Mouse (Mus musculus): ENCODE measurements around the gene Zfhx3. TPM values are rescaled to one million over a fixed set of nuclear protein-coding genes. Genes with fewer than 3 reads are reported as not detected.

Gene Zfhx3
- polyA plus RNA-seq, 1 experiment from 2014 or later: 27.5 TPM

GRCm38 (mm10) chr8:108613280-108613679, 670.8 kb downstream of the Zfhx3 start:
- ATAC-seq (replicated peaks; ENCODE audit: insufficient number of reproducible peaks, low FRiP score, low TSS enrichment, low read depth) (no peak), DNase-seq (ENCODE audit: low spot score) (no peak)
- Histone ChIP-seq H3K27ac (replicated peaks; ENCODE audit: low read depth, low read length) (no peak overlapping the region), H3K4me1 (ENCODE audit: control insufficient read depth, insufficient read depth, low read length) (peaks cover 4% of the 10 kb centered on the region; the same call in 1 of the 2 replicates), H3K9me3 (replicated peaks; ENCODE audit: control insufficient read depth, low read length) (no peaks in the 10 kb centered on the region), H3K9ac (replicated peaks; ENCODE audit: low read length) (no peak overlapping the region), H3K4me2 (ENCODE audit: low read depth, low read length) (no peak overlapping the region), H3K36me3 (replicated peaks; ENCODE audit: control insufficient read depth, insufficient read depth, low read depth, low read length) (no peaks in the 10 kb centered on the region), H3K4me3 (ENCODE audit: low read depth, low read length) (no peak overlapping the region), H3K27me3 (ENCODE audit: control insufficient read depth, insufficient read depth, low read length) (no peaks in the 10 kb centered on the region)
- WGBS: 66% methylated on average over 2 of the region's 2 CpGs

GRCm38 (mm10) chr8:108621296-108621695, 678.9 kb downstream of the Zfhx3 start:
- H3K4me2 ChIP-seq (ENCODE audit: low read depth, low read length): no peak overlapping the region
- H3K4me3 ChIP-seq (ENCODE audit: low read depth, low read length): no peak overlapping the region
- ATAC-seq (replicated peaks; ENCODE audit: insufficient number of reproducible peaks, low FRiP score, low TSS enrichment, low read depth) (no peak), DNase-seq (ENCODE audit: low spot score) (no peak)
- WGBS: 16% methylated on average over 7 of the region's 7 CpGs
- no peaks in the 10 kb centered on the region for H3K27me3 ChIP-seq (ENCODE audit: control insufficient read depth, insufficient read depth, low read length)
- H3K9me3 ChIP-seq (replicated peaks; ENCODE audit: control insufficient read depth, low read length): no peaks in the 10 kb centered on the region
- H3K4me1 ChIP-seq (ENCODE audit: control insufficient read depth, insufficient read depth, low read length): no peaks in the 10 kb centered on the region
- H3K36me3 ChIP-seq (replicated peaks; ENCODE audit: control insufficient read depth, insufficient read depth, low read depth, low read length): no peaks in the 10 kb centered on the region
- no peak overlapping the region for H3K27ac ChIP-seq (replicated peaks; ENCODE audit: low read depth, low read length)
- H3K9ac ChIP-seq (replicated peaks; ENCODE audit: low read length): no peak overlapping the region

GRCm38 (mm10) chr8:108623660-108624059, 681.2 kb downstream of the Zfhx3 start:
- Histone ChIP-seq H3K9me3 (replicated peaks; ENCODE audit: control insufficient read depth, low read length) (no peaks in the 10 kb centered on the region), H3K27ac (replicated peaks; ENCODE audit: low read depth, low read length) (no peak overlapping the region), H3K9ac (replicated peaks; ENCODE audit: low read length) (no peak overlapping the region), H3K27me3 (ENCODE audit: control insufficient read depth, insufficient read depth, low read length) (no peaks in the 10 kb centered on the region), H3K4me3 (ENCODE audit: low read depth, low read length) (no peak overlapping the region), H3K4me2 (ENCODE audit: low read depth, low read length) (no peak overlapping the region), H3K4me1 (ENCODE audit: control insufficient read depth, insufficient read depth, low read length) (no peaks in the 10 kb centered on the region), H3K36me3 (replicated peaks; ENCODE audit: control insufficient read depth, insufficient read depth, low read depth, low read length) (no peaks in the 10 kb centered on the region)
- 66% methylated on average over 5 of the region's 5 CpGs for WGBS
- DNase-seq (ENCODE audit: low spot score) (no peak), ATAC-seq (replicated peaks; ENCODE audit: insufficient number of reproducible peaks, low FRiP score, low TSS enrichment, low read depth) (no peak)

- WGBS: 75% methylated on average over 9 of the region's 9 CpGs
- no peak for ATAC-seq (replicated peaks; ENCODE audit: insufficient number of reproducible peaks, low FRiP score, low TSS enrichment, low read depth)
- no peaks in the 10 kb centered on the region for H3K27me3 ChIP-seq (ENCODE audit: control insufficient read depth, insufficient read depth, low read length)
- H3K9me3 ChIP-seq (replicated peaks; ENCODE audit: control insufficient read depth, low read length): no peaks in the 10 kb centered on the region
- no peak overlapping the region for H3K4me3 ChIP-seq (ENCODE audit: low read depth, low read length)
- no peak overlapping the region for H3K27ac ChIP-seq (replicated peaks; ENCODE audit: low read depth, low read length)
- no peak for DNase-seq (ENCODE audit: low spot score)
- H3K4me2 ChIP-seq (ENCODE audit: low read depth, low read length): no peak overlapping the region
- H3K9ac ChIP-seq (replicated peaks; ENCODE audit: low read length): no peak overlapping the region
- H3K36me3 ChIP-seq (replicated peaks; ENCODE audit: control insufficient read depth, insufficient read depth, low read depth, low read length): no peaks in the 10 kb centered on the region
- no peaks in the 10 kb centered on the region for H3K4me1 ChIP-seq (ENCODE audit: control insufficient read depth, insufficient read depth, low read length)
Observed at GRCm38 (mm10) chr8:108625571-108626120, 683.2 kb downstream of the Zfhx3 start.

- Histone ChIP-seq H3K9me3 (replicated peaks; ENCODE audit: control insufficient read depth, low read length) (no peaks in the 10 kb centered on the region), H3K4me1 (ENCODE audit: control insufficient read depth, insufficient read depth, low read length) (no peaks in the 10 kb centered on the region), H3K36me3 (replicated peaks; ENCODE audit: control insufficient read depth, insufficient read depth, low read depth, low read length) (no peaks in the 10 kb centered on the region), H3K4me2 (ENCODE audit: low read depth, low read length) (no peak overlapping the region), H3K27me3 (ENCODE audit: control insufficient read depth, insufficient read depth, low read length) (no peaks in the 10 kb centered on the region), H3K9ac (replicated peaks; ENCODE audit: low read length) (no peak overlapping the region), H3K4me3 (ENCODE audit: low read depth, low read length) (no peak overlapping the region), H3K27ac (replicated peaks; ENCODE audit: low read depth, low read length) (no peak overlapping the region)
- no peak for ATAC-seq (replicated peaks; ENCODE audit: insufficient number of reproducible peaks, low FRiP score, low TSS enrichment, low read depth)
- WGBS: 93% methylated on average over 1 of the region's 1 CpGs
- DNase-seq (ENCODE audit: low spot score): no peak
Observed at GRCm38 (mm10) chr8:108631069-108631468, 688.6 kb downstream of the Zfhx3 start.

GRCm38 (mm10) chr8:108634282-108634681, 691.8 kb downstream of the Zfhx3 start:
- no peaks in the 10 kb centered on the region for H3K9me3 ChIP-seq (replicated peaks; ENCODE audit: control insufficient read depth, low read length)
- no peaks in the 10 kb centered on the region for H3K27me3 ChIP-seq (ENCODE audit: control insufficient read depth, insufficient read depth, low read length)
- H3K4me3 ChIP-seq (ENCODE audit: low read depth, low read length): no peak overlapping the region
- WGBS: 41% methylated on average over 3 of the region's 3 CpGs
- H3K4me2 ChIP-seq (ENCODE audit: low read depth, low read length): no peak overlapping the region
- no peak for ATAC-seq (replicated peaks; ENCODE audit: insufficient number of reproducible peaks, low FRiP score, low TSS enrichment, low read depth)
- no peak overlapping the region for H3K9ac ChIP-seq (replicated peaks; ENCODE audit: low read length)
- no peak for DNase-seq (ENCODE audit: low spot score)
- H3K27ac ChIP-seq (replicated peaks; ENCODE audit: low read depth, low read length): no peak overlapping the region
- no peaks in the 10 kb centered on the region for H3K4me1 ChIP-seq (ENCODE audit: control insufficient read depth, insufficient read depth, low read length)
- no peaks in the 10 kb centered on the region for H3K36me3 ChIP-seq (replicated peaks; ENCODE audit: control insufficient read depth, insufficient read depth, low read depth, low read length)

- H3K9ac ChIP-seq (replicated peaks; ENCODE audit: low read length): no peak overlapping the region
- no peak for ATAC-seq (replicated peaks; ENCODE audit: insufficient number of reproducible peaks, low FRiP score, low TSS enrichment, low read depth)
- DNase-seq (ENCODE audit: low spot score): no peak
- no peaks in the 10 kb centered on the region for H3K9me3 ChIP-seq (replicated peaks; ENCODE audit: control insufficient read depth, low read length)
- H3K36me3 ChIP-seq (replicated peaks; ENCODE audit: control insufficient read depth, insufficient read depth, low read depth, low read length): no peaks in the 10 kb centered on the region
- no peaks in the 10 kb centered on the region for H3K27me3 ChIP-seq (ENCODE audit: control insufficient read depth, insufficient read depth, low read length)
- 89% methylated on average over 2 of the region's 2 CpGs for WGBS
- H3K27ac ChIP-seq (replicated peaks; ENCODE audit: low read depth, low read length): no peak overlapping the region
- H3K4me3 ChIP-seq (ENCODE audit: low read depth, low read length): no peak overlapping the region
- no peak overlapping the region for H3K4me2 ChIP-seq (ENCODE audit: low read depth, low read length)
- H3K4me1 ChIP-seq (ENCODE audit: control insufficient read depth, insufficient read depth, low read length): no peaks in the 10 kb centered on the region
Observed at GRCm38 (mm10) chr8:108637887-108638286, 695.4 kb downstream of the Zfhx3 start.

- DNase-seq (ENCODE audit: low spot score) (no peak), ATAC-seq (replicated peaks; ENCODE audit: insufficient number of reproducible peaks, low FRiP score, low TSS enrichment, low read depth) (no peak)
- WGBS: 77% methylated on average over 3 of the region's 3 CpGs
- H3K27me3 ChIP-seq (ENCODE audit: control insufficient read depth, insufficient read depth, low read length): no peaks in the 10 kb centered on the region
- H3K27ac ChIP-seq (replicated peaks; ENCODE audit: low read depth, low read length): no peak overlapping the region
- H3K9me3 ChIP-seq (replicated peaks; ENCODE audit: control insufficient read depth, low read length): no peaks in the 10 kb centered on the region
- H3K4me2 ChIP-seq (ENCODE audit: low read depth, low read length): no peak overlapping the region
- no peak overlapping the region for H3K9ac ChIP-seq (replicated peaks; ENCODE audit: low read length)
- no peaks in the 10 kb centered on the region for H3K36me3 ChIP-seq (replicated peaks; ENCODE audit: control insufficient read depth, insufficient read depth, low read depth, low read length)
- H3K4me1 ChIP-seq (ENCODE audit: control insufficient read depth, insufficient read depth, low read length): no peaks in the 10 kb centered on the region
- H3K4me3 ChIP-seq (ENCODE audit: low read depth, low read length): no peak overlapping the region
Observed at GRCm38 (mm10) chr8:108645660-108646059, 703.2 kb downstream of the Zfhx3 start.

All from embryonic facial prominence, embryonic 11.5 days (tissue).